Mouse (Mus musculus) central nervous system, embryonic 14 days (tissue): ENCODE measurements around the gene Olfr1366. TPM values are rescaled to one million over a fixed set of nuclear protein-coding genes. Genes with fewer than 3 reads are reported as not detected.

ENCODE experiments used
- polyA plus RNA-seq: library from polyadenylated mRNA; depleted of rRNA; stranded (reverse); fragments of >200 nt; gene quantifications from 2 replicates; pipeline ENCODE4 v1.2.3, GENCODE M21; 2012; rRNA removed

Gene Olfr1366
- polyA plus RNA-seq: not detected in 2 replicates

GRCm38 (mm10) chr13:21542708-21543107 is at the start of gene Olfr1366:
Gene Olfr1366 (minus strand): TSS chr13:21542808.

DNA sequence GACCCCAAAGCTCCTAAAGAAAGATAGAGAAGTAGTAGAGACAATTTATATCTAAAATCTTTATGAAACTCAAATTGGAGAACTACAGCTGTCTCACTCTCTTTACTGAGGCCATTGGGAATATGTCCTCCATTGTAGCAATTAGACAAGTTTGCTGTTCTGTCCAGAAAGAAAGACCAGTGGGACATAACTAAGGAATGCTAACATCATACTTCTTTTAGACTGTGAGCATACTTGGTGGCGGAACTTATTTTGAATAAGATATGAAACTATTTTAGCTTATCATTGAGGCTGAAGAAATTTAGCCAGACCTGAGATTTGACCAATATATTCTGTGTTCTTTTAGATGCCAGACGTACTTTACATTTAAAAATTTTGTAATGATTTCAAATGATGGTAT is 39.1 kb upstream of the Olfr1366 start, which contains the start of gene Olfr1364:
Gene Olfr1364, minus strand, starts transcription at position 101 of the 400 bp plus-strand sequence.

DNA sequence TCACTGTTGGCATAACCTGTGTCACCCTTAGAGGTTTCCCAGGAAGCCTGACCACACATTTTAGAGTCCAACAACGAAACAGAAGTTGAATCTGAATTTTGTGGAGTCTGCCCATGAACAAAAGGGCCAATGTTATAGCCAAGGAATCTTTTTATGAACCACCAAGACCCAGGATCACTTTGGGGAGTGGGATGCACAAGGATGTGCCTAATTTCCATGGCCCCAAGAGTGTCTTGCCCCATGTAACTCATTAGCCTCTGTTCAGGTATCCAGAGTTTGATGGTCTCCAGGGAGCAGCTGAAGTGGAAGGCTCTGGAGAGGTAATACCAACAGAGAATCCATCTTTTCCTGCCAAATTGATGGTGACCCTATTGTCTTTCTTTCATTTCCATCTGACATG is 17.2 kb upstream of the Olfr1366 start, which contains the start of gene Olfr1535:
Gene Olfr1535, minus strand, starts transcription at position 101 of the 400 bp plus-strand sequence.

DNA sequence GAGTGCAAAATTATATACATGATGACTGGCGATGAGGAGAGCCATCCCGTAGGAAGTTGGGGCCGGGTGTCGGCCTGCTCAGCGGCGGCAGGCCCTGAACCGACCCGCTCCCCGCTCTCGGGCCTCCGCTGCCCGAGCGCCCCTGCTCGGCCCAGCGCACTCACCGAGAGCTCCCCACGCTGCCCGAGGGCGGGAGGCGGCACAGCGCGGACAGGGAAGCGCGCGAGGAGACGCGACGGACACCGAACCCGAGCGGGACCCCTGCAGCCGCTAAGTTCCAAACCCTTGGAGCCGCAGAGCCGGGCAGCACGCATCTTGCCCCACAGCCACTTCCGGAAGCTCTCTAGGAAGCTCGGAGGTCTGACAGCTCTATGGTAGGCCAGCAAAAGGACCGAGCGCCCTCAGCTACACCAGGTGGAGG is 11.8 kb downstream of the Olfr1366 start, which contains the start of gene Zkscan8:
Gene Zkscan8, minus strand, starts transcription at position 340 of the 421 bp plus-strand sequence.

GRCm38 (mm10) chr13:21501182-21501581 is 41.4 kb downstream of the Olfr1366 start, which contains the start of gene Gm11273:
Gene Gm11273 (minus strand): TSS chr13:21501418.

DNA sequence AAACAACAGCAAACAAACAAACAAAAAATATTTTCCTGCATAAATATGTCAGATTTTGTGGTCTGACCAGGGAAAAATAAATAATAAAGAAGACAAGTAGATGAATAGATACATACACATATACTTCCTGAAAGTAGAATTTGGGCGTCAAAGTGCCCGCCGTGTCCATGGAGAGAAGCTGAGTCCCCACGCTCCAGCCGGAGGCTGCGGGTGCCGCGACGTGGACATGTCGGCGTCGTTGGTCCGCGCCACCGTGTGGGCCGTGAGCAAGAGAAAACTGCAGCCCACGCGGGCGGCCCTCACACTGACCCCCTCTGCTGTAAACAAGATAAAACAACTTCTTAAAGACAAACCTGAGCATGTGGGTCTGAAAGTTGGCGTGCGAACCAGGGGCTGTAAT is 47.5 kb downstream of the Olfr1366 start, which contains the start of gene AK157302:
Gene AK157302, plus strand, starts transcription at position 144 of the 400 bp plus-strand sequence.

Other genes with a start within 250 kb of the Olfr1366 start
- gene Gpx6, start 230.7 kb downstream of the Olfr1366 start, polyA plus RNA-seq: not detected in 2 replicates
- not detected in 2 replicates for gene Olfr1367, start 195.9 kb downstream of the Olfr1366 start, polyA plus RNA-seq
- 10.3 and 11.3 TPM in 2 replicates for gene Zscan12, start 180.0 kb downstream of the Olfr1366 start, polyA plus RNA-seq
- gene Zkscan3, start 140.1 kb downstream of the Olfr1366 start, polyA plus RNA-seq: 74.8 and 89.9 TPM in 2 replicates
- 4.3 and 4.4 TPM in 2 replicates for gene Pgbd1, start 101.8 kb downstream of the Olfr1366 start, polyA plus RNA-seq
- gene Zscan26, start 89.1 kb downstream of the Olfr1366 start, polyA plus RNA-seq: 38.9 and 40.7 TPM in 2 replicates
- 0.96 and 0.98 TPM in 2 replicates for gene Nkapl, start 74.3 kb downstream of the Olfr1366 start, polyA plus RNA-seq
- gene Zkscan4, start 63.9 kb downstream of the Olfr1366 start, polyA plus RNA-seq: 5.1 and 5.3 TPM in 2 replicates
- gene Gm10065, start 63.4 kb downstream of the Olfr1366 start, polyA plus RNA-seq: not detected in 2 replicates
- 0.29 and 0.33 TPM in 2 replicates for gene AK157302, start 47.6 kb downstream of the Olfr1366 start, polyA plus RNA-seq
- gene Gm11273, start 41.4 kb downstream of the Olfr1366 start, polyA plus RNA-seq: 4.1 and 4.4 TPM in 2 replicates
- 10.2 and 11.0 TPM in 2 replicates for gene Zkscan8, start 11.7 kb downstream of the Olfr1366 start, polyA plus RNA-seq
- gene Olfr1535, start 17.1 kb upstream of the Olfr1366 start, polyA plus RNA-seq: not detected in 2 replicates
- not detected in 2 replicates for gene Olfr1364, start 39.0 kb upstream of the Olfr1366 start, polyA plus RNA-seq
- not detected in 2 replicates for gene Olfr1362, start 71.2 kb upstream of the Olfr1366 start, polyA plus RNA-seq
- gene Olfr11, start 99.7 kb upstream of the Olfr1366 start, polyA plus RNA-seq: not detected in 2 replicates
- not detected in 2 replicates for gene Olfr1361, start 120.6 kb upstream of the Olfr1366 start, polyA plus RNA-seq
- gene Olfr1360, start 134.6 kb upstream of the Olfr1366 start, polyA plus RNA-seq: not detected in 2 replicates
- gene Olfr1359, start 155.3 kb upstream of the Olfr1366 start, polyA plus RNA-seq: not detected in 2 replicates
- gene Hist1h2bl, start 173.3 kb upstream of the Olfr1366 start, polyA plus RNA-seq: 6.6 and 13.7 TPM in 2 replicates
- 11.5 and 14.4 TPM in 2 replicates for gene Hist1h2ai, start 173.6 kb upstream of the Olfr1366 start, polyA plus RNA-seq
- 23.9 and 36.2 TPM in 2 replicates for gene Hist1h3h, start 174.9 kb upstream of the Olfr1366 start, polyA plus RNA-seq
- gene Hist1h2bm, start 179.2 kb upstream of the Olfr1366 start, polyA plus RNA-seq: 6.2 and 11.0 TPM in 2 replicates
- gene Hist1h4j, start 192.3 kb upstream of the Olfr1366 start, polyA plus RNA-seq: 11.4 and 17.3 TPM in 2 replicates
- gene Hist1h4k, start 207.7 kb upstream of the Olfr1366 start, polyA plus RNA-seq: 23.8 and 36.9 TPM in 2 replicates
- gene Hist1h2ak, start 211.0 kb upstream of the Olfr1366 start, polyA plus RNA-seq: 18.5 and 25.0 TPM in 2 replicates
- 5.4 and 11.4 TPM in 2 replicates for gene Hist1h2bn, start 211.3 kb upstream of the Olfr1366 start, polyA plus RNA-seq
- gene Hist1h1b, start 237.8 kb upstream of the Olfr1366 start, polyA plus RNA-seq: 3.8 and 6.4 TPM in 2 replicates
- 22.6 and 39.5 TPM in 2 replicates for gene Hist1h3i, start 240.6 kb upstream of the Olfr1366 start, polyA plus RNA-seq
- 4.9 and 9.4 TPM in 2 replicates for gene Hist1h2an, start 244.4 kb upstream of the Olfr1366 start, polyA plus RNA-seq
- gene Hist1h2bp, start 244.7 kb upstream of the Olfr1366 start, polyA plus RNA-seq: 1.1 and 1.5 TPM in 2 replicates